ENCODE assay signal across 27 mouse cellular contexts in genomic region chr10:56469895-56470294, GRCm38 (mm10).
DNase-seq lines count a peak whose midpoint lies in the region; ATAC-seq and TF ChIP-seq lines count a peak whose summit lies in the region.
"Had no signal": no experiment of that assay in that cellular context is flagged by ENCODE, and none has a peak within 500 bp of the region (broad histone marks: within the 10 kb centered on the region; RNA-seq: fewer than 3 reads in every experiment).

No protein-coding gene starts in this region.

- 73% methylated on average over 3 of the region's 3 CpGs for WGBS in intestine, embryonic 14.5 days
- WGBS in intestine, embryonic 16.5 days, result 64% methylated on average over 3 of the region's 3 CpGs
- WGBS in midbrain, embryonic 11.5 days, result 80% methylated on average over 3 of the region's 3 CpGs
- WGBS in midbrain, postnatal 0 days, result 78% methylated on average over 3 of the region's 3 CpGs
- WGBS in embryonic facial prominence, embryonic 14.5 days, result 58% methylated on average over 3 of the region's 3 CpGs

- no peak overlapping the region for H3K4me3 ChIP-seq in intestine, embryonic 14.5 days (ENCODE audit: low read depth, low read length)
- no peak overlapping the region for H3K4me3 ChIP-seq in intestine, embryonic 16.5 days (ENCODE audit: low read length)
- H3K4me3 ChIP-seq in midbrain, embryonic 11.5 days (ENCODE audit: low read depth, low read length), result no peak overlapping the region
- H3K4me3 ChIP-seq in midbrain, postnatal 0 days (ENCODE audit: low read depth, low read length), result no peak overlapping the region
- no peak overlapping the region for H3K4me3 ChIP-seq in embryonic facial prominence, embryonic 14.5 days (ENCODE audit: low read depth, low read length)
- no peak overlapping the region for H3K4me3 ChIP-seq in myocyte
- H3K4me3 ChIP-seq: erythroblast, embryonic 14.5 days; forebrain, embryonic 12.5 days had no signal

- H3K36me3 ChIP-seq in intestine, embryonic 14.5 days (ENCODE audit: control insufficient read depth, insufficient read depth, low read length), result no peaks in the 10 kb centered on the region
- H3K36me3 ChIP-seq in intestine, embryonic 16.5 days (ENCODE audit: control insufficient read depth, insufficient read depth, low read length), result no peaks in the 10 kb centered on the region
- H3K36me3 ChIP-seq in midbrain, embryonic 11.5 days (ENCODE audit: control insufficient read depth, insufficient read depth, low read length), result no peaks in the 10 kb centered on the region
- H3K36me3 ChIP-seq in midbrain, postnatal 0 days (ENCODE audit: insufficient read depth, low read length), result no peaks in the 10 kb centered on the region
- H3K36me3 ChIP-seq in embryonic facial prominence, embryonic 14.5 days (ENCODE audit: control insufficient read depth, insufficient read depth, low read length), result no peaks in the 10 kb centered on the region
- H3K36me3 ChIP-seq in myocyte (ENCODE audit: control insufficient read depth, insufficient read depth), result no peaks in the 10 kb centered on the region
- H3K36me3 ChIP-seq: forebrain, embryonic 12.5 days; heart, embryonic 10.5 days; heart, embryonic 13.5 days had no signal

- H3K79me2 ChIP-seq in myocyte (ENCODE audit: control insufficient read depth, insufficient read depth), result no peaks in the 10 kb centered on the region

- no peaks in the 10 kb centered on the region for H3K27me3 ChIP-seq in intestine, embryonic 14.5 days (replicated peaks; ENCODE audit: control insufficient read depth, insufficient read depth, low read length)
- no peaks in the 10 kb centered on the region for H3K27me3 ChIP-seq in intestine, embryonic 16.5 days (replicated peaks; ENCODE audit: control insufficient read depth, insufficient read depth, low read length)
- H3K27me3 ChIP-seq in midbrain, embryonic 11.5 days (ENCODE audit: control insufficient read depth, insufficient read depth, low read length), result no peaks in the 10 kb centered on the region
- H3K27me3 ChIP-seq in midbrain, postnatal 0 days (ENCODE audit: insufficient read depth, low read length), result no peaks in the 10 kb centered on the region
- H3K27me3 ChIP-seq in embryonic facial prominence, embryonic 14.5 days (replicated peaks; ENCODE audit: control insufficient read depth, insufficient read depth, low read length), result no peaks in the 10 kb centered on the region
- no peaks in the 10 kb centered on the region for H3K27me3 ChIP-seq in myocyte (ENCODE audit: control insufficient read depth, insufficient read depth, insufficient read length)
- H3K27me3 ChIP-seq: forebrain, embryonic 12.5 days; heart, embryonic 13.5 days had no signal

- no peak for DNase-seq in intestine, embryonic 14.5 days (ENCODE audit: low spot score)
- DNase-seq in midbrain, embryonic 11.5 days (ENCODE audit: low spot score, missing footprints), result peak; percentile 61
- no peak for DNase-seq in midbrain, postnatal 0 days (ENCODE audit: low spot score)
- DNase-seq in embryonic facial prominence, embryonic 14.5 days (ENCODE audit: low spot score), result no peak
- no peak for DNase-seq in adrenal gland, postnatal 4 days (ENCODE audit: low spot score in 2 of 2)
- DNase-seq: adrenal gland, adult 8-10 months; adrenal gland, postnatal 25 days; cerebellum, adult 11 months; cerebellum, adult 2 months; cerebellum, adult 9-11 months; cerebellum, postnatal 25 days; gastrocnemius, postnatal 25 days; heart, adult 2 months; heart, postnatal 14 days; heart, postnatal 4 days had no signal

- H3ac ChIP-seq in myocyte (ENCODE audit: control insufficient read depth, insufficient read length), result no peak overlapping the region

- TF ChIP-seq POLR2A in myocyte (IDR thresholded peaks at IDR 0.05; ENCODE audit: insufficient read length, low read depth), result no peak

- no peak for TF ChIP-seq CTCF in midbrain, postnatal 0 days (IDR thresholded peaks at IDR 0.05)

- no peak overlapping the region for H3K27ac ChIP-seq in intestine, embryonic 14.5 days (ENCODE audit: low read depth)
- H3K27ac ChIP-seq in intestine, embryonic 16.5 days (ENCODE audit: low read length), result no peak overlapping the region
- H3K27ac ChIP-seq in midbrain, embryonic 11.5 days (ENCODE audit: low read depth, low read length), result no peak overlapping the region
- no peak overlapping the region for H3K27ac ChIP-seq in midbrain, postnatal 0 days (ENCODE audit: low read depth, low read length)
- H3K27ac ChIP-seq in embryonic facial prominence, embryonic 14.5 days (replicated peaks; ENCODE audit: low read depth, low read length), result no peak overlapping the region
- H3K27ac ChIP-seq: forebrain, embryonic 12.5 days; hindbrain, embryonic 14.5 days; hindbrain, postnatal 0 days had no signal

- peak overlapping the region; percentile 47 for H3K4me2 ChIP-seq in intestine, embryonic 14.5 days (ENCODE audit: low read length)
- H3K4me2 ChIP-seq in intestine, embryonic 16.5 days (ENCODE audit: low read depth, low read length), result no peak overlapping the region
- H3K4me2 ChIP-seq in midbrain, embryonic 11.5 days, result no peak overlapping the region
- H3K4me2 ChIP-seq in midbrain, postnatal 0 days (ENCODE audit: low read depth, low read length, poor library complexity, severe bottlenecking), result no peak overlapping the region
- peak overlapping the region; percentile 54; the same call in 1 of the 2 replicates for H3K4me2 ChIP-seq in embryonic facial prominence, embryonic 14.5 days (ENCODE audit: low read depth, low read length)
- H3K4me2 ChIP-seq in myocyte (ENCODE audit: low read depth), result peak overlapping the region; percentile 95
- H3K4me2 ChIP-seq: forebrain, embryonic 12.5 days; hindbrain, embryonic 14.5 days had no signal

- H3K4me1 ChIP-seq in intestine, embryonic 14.5 days (replicated peaks; ENCODE audit: control insufficient read depth, insufficient read depth, low read length), result no peaks in the 10 kb centered on the region
- no peaks in the 10 kb centered on the region for H3K4me1 ChIP-seq in intestine, embryonic 16.5 days (ENCODE audit: control insufficient read depth, insufficient read depth, low read length)
- H3K4me1 ChIP-seq in midbrain, embryonic 11.5 days (ENCODE audit: control insufficient read depth, insufficient read depth, low read length), result no peaks in the 10 kb centered on the region
- H3K4me1 ChIP-seq in midbrain, postnatal 0 days (ENCODE audit: insufficient read depth, low read length), result no peaks in the 10 kb centered on the region
- 0 out of 2 replicates have a peak, but pooled peaks cover 3% of the 10 kb centered on the region for H3K4me1 ChIP-seq in embryonic facial prominence, embryonic 14.5 days (ENCODE audit: control insufficient read depth, insufficient read depth, low read length)
- H3K4me1 ChIP-seq: forebrain, embryonic 12.5 days; heart, embryonic 10.5 days had no signal

- H3K9ac ChIP-seq in intestine, embryonic 14.5 days (ENCODE audit: low read length), result no peak overlapping the region
- no peak overlapping the region for H3K9ac ChIP-seq in intestine, embryonic 16.5 days (ENCODE audit: low read depth, low read length)
- H3K9ac ChIP-seq in midbrain, embryonic 11.5 days (ENCODE audit: low read length), result no peak overlapping the region
- H3K9ac ChIP-seq in midbrain, postnatal 0 days (replicated peaks; ENCODE audit: low read length, poor library complexity, severe bottlenecking), result no peak overlapping the region
- H3K9ac ChIP-seq in embryonic facial prominence, embryonic 14.5 days (ENCODE audit: low read depth, low read length), result no peak overlapping the region
- H3K9ac ChIP-seq: forebrain, embryonic 12.5 days; hindbrain, embryonic 14.5 days had no signal

- no peaks in the 10 kb centered on the region for H3K9me3 ChIP-seq in intestine, embryonic 14.5 days (ENCODE audit: control insufficient read depth, low read length)
- no peaks in the 10 kb centered on the region for H3K9me3 ChIP-seq in intestine, embryonic 16.5 days (ENCODE audit: control insufficient read depth, low read length)
- H3K9me3 ChIP-seq in midbrain, embryonic 11.5 days (ENCODE audit: control insufficient read depth, low read length), result no peaks in the 10 kb centered on the region
- no peaks in the 10 kb centered on the region for H3K9me3 ChIP-seq in midbrain, postnatal 0 days (ENCODE audit: low read length)
- H3K9me3 ChIP-seq in embryonic facial prominence, embryonic 14.5 days (ENCODE audit: control insufficient read depth, low read length), result no peaks in the 10 kb centered on the region
- H3K9me3 ChIP-seq: forebrain, embryonic 12.5 days; heart, embryonic 10.5 days had no signal

- ATAC-seq in intestine, embryonic 14.5 days (replicated peaks; ENCODE audit: low FRiP score, low TSS enrichment, low read depth), result no peak
- no peak for ATAC-seq in intestine, embryonic 16.5 days
- no peak for ATAC-seq in midbrain, embryonic 11.5 days (ENCODE audit: low FRiP score)
- ATAC-seq in midbrain, postnatal 0 days (ENCODE audit: low FRiP score), result no peak
- no peak for ATAC-seq in embryonic facial prominence, embryonic 14.5 days (ENCODE audit: low read depth)
- ATAC-seq: activated CD4-positive, CD25-positive, alpha-beta regulatory T cell, adult 4 months; CD4-positive, CD25-positive, alpha-beta regulatory T cell, adult 4 months; forebrain, embryonic 16.5 days; hindbrain, postnatal 0 days; inflammation-experienced regulatory T-cells, adult 6 months had no signal

TF ChIP-seq in myocyte, 11 proteins besides CTCF, POLR2A, EP300 and RAD21:
- TF ChIP-seq MAX (IDR thresholded peaks at IDR 0.05; ENCODE audit: low read depth) (no peak), POLR2AphosphoS2 (IDR thresholded peaks at IDR 0.05; ENCODE audit: insufficient read length, low read depth) (no peak), MYOG (IDR thresholded peaks at IDR 0.05; ENCODE audit: control insufficient read depth in 1 of 3, insufficient read depth in 1 of 3, insufficient read length in 2 of 3, low read depth in 2 of 3) (no peak), E2F4 (IDR thresholded peaks at IDR 0.05; ENCODE audit: insufficient read depth) (no peak), USF1 (IDR thresholded peaks at IDR 0.05; ENCODE audit: low read depth) (no peak), MYOD1 (IDR thresholded peaks at IDR 0.05; ENCODE audit: control insufficient read depth in 1 of 3, insufficient read length in 2 of 3, low read depth in 2 of 3) (no peak), TCF12 (IDR thresholded peaks at IDR 0.05; ENCODE audit: insufficient read depth, poor library complexity, severe bottlenecking) (no peak), TCF3 (IDR thresholded peaks at IDR 0.05; ENCODE audit: insufficient read length, low read depth) (no peak), REST (IDR thresholded peaks at IDR 0.05; ENCODE audit: insufficient read depth, insufficient read length) (no peak), CEBPB (IDR thresholded peaks at IDR 0.05; ENCODE audit: insufficient read depth, poor library complexity, severe bottlenecking) (no peak), SRF (IDR thresholded peaks at IDR 0.05; ENCODE audit: control insufficient read depth, insufficient read length, low read depth) (no peak)
TF ChIP-seq in myocyte: peak in this region for 0.

Comparison
In these comparisons a context has a peak if more than half of its experiments do, and no peak if none do; other contexts are left out.
1. H3K4me2 ChIP-seq: peak in intestine, embryonic 14.5 days (single experiment), embryonic facial prominence, embryonic 14.5 days (single experiment) and myocyte (single experiment); none in intestine, embryonic 16.5 days (single experiment), midbrain, embryonic 11.5 days (single experiment) and midbrain, postnatal 0 days (single experiment).